Mouse (Mus musculus) T-helper 17 cell (primary cell): Measurements from ENCODE around the gene Uox.

Experiments
- in situ Hi-C, 2 experiments: fragments of 300-600 bp; cut with MboI, MseI; formaldehyde crosslinking; loops; 1 replicate in 1 of 2; 2 replicates in 1 of 2; pipeline ENCODE4 v1.15.1; 2025; ENCODE audit warnings: high pct_unique_total_duplicates in 2 of 2

Uox gene

GRCm38 (mm10) chr3:146679646-146680045 lies 109.4 kb downstream of the Uox start:
- in situ Hi-C loops: loop anchor here in 1 of 2 experiments (5.0 kb wide), 1 partner anchor 98 kb away; no protein-coding TSS in a partner anchor

- in situ Hi-C loops: loop anchor here in 1 of 2 experiments (5.0 kb wide), 1 partner anchor 97 kb away; no protein-coding TSS in a partner anchor
These were observed 110.4 kb downstream of the Uox start for GRCm38 (mm10) chr3:146680625-146681024.

- in situ Hi-C loops: loop anchor here in 1 of 2 experiments (5.0 kb wide), 1 partner anchor 96 kb away; no protein-coding TSS in a partner anchor
These were observed 111.5 kb downstream of the Uox start for GRCm38 (mm10) chr3:146681696-146682095.
